Mouse (Mus musculus) lung, adult 2 months (tissue): ENCODE data around the gene AC170998.1. TPM values are rescaled to one million over a fixed set of nuclear protein-coding genes. Genes with fewer than 3 reads are reported as not detected.

Source experiments
- DNase-seq: peaks from one replicate; pipeline ENCODE4 v3.0.0; 2022
- H3K4me1 ChIP-seq: fragments of 200-500 bp; 2 replicates; pipeline ENCODE4 v1.6.1; 2011; ENCODE audit warnings: low read length; ENCODE audit not compliant: control insufficient read depth, insufficient read depth
- H3K4me3 ChIP-seq: fragments of 200-500 bp; replicated peaks from 2 replicates; pipeline ENCODE3; 2011; ENCODE audit warnings: low read depth, mild to moderate bottlenecking, control low read depth, low read length; ENCODE audit errors: extremely low read depth
- CTCF ChIP-seq: fragments of 200-500 bp; IDR thresholded peaks from 2 replicates; pipeline ENCODE4 v1.5.1; 2011; ENCODE audit warnings: mild to moderate bottlenecking, low read length, control low read depth; ENCODE audit not compliant: insufficient read depth
- POLR2A ChIP-seq: fragments of 200-500 bp; IDR thresholded peaks from 2 replicates; pipeline ENCODE4 v1.6.1; 2011; ENCODE audit warnings: low read depth, mild to moderate bottlenecking, control low read depth, low read length, borderline replicate concordance; ENCODE audit errors: extremely low read depth
- WGBS: fragments of 180-500 bp; shearing (Covaris S2); methylation state at CpG from one replicate; pipeline ENCODE4 v1.1.7; 2018; 5-methylcytosine and 5-hydroxymethylcytosine counted together
- polyA plus RNA-seq: library from polyadenylated mRNA; depleted of rRNA; stranded (reverse); fragments of >200 nt; gene quantifications from 2 replicates; pipeline ENCODE4 v1.2.3, GENCODE M21; 2012; rRNA removed

Gene AC170998.1
- polyA plus RNA-seq: 0.77 and 1.5 TPM in 2 replicates

GRCm38 (mm10) chr17:28725783-28726182 lies at the start of gene AC170998.1:
Gene AC170998.1, plus strand, starts transcription at chr17:28726083.
- no peak for TF ChIP-seq POLR2A
- no peaks in the 10 kb centered on the region for H3K4me1 ChIP-seq
- WGBS: 90% methylated on average over 4 of the region's 4 CpGs
- H3K4me3 ChIP-seq: no peak within 1 kb of the TSS
- DNase-seq: no peak

DNA sequence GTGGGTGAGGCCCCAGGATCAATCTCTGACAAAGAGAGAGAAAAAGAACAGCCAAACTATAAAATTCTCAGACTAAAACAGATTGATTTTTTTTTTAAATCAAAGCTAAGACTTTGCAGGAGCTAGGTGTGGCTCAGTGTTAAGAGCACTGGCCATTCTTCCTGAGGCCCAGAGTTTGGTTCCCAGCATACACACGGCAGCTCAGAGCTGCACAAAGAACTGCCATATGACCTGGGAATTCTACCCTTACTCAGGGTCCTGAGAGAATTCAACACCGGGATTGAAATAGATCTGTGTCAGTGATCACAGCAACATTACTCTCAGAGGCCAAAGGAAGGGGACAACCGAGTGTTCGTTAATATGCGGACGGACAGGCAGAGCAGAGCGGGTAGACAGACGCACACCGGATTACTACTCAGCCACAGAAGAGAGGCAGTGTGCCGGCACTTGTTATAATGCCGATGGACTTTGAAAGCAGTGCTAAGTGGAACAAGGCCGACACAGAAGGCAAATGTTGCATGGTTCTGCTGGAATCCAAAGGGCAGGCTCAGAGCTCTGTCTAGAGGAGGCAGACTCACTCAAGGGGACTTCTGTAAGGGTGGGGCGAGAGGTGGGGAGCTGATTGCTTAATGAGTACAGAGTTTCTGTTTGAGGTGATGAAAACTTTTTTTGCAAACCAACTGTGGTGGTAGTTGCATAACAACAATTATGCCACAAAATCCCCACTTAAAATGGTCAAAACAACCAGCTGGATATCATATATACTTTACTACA lies 43.4 kb upstream of the AC170998.1 start:
- no peak for DNase-seq
- WGBS: 67% methylated on average over 13 of the region's 13 CpGs
- no peak overlapping the region for H3K4me3 ChIP-seq
- H3K4me1 ChIP-seq: no peaks in the 10 kb centered on the region
- TF ChIP-seq CTCF (no peak), POLR2A (no peak)

GRCm38 (mm10) chr17:28683601-28684000 lies 42.3 kb upstream of the AC170998.1 start:
- 62% methylated on average over 1 of the region's 1 CpGs for WGBS
- DNase-seq: no peak
- Histone ChIP-seq H3K4me3 (no peak overlapping the region), H3K4me1 (no peaks in the 10 kb centered on the region)
- TF ChIP-seq POLR2A (no peak), CTCF (no peak)

DNA sequence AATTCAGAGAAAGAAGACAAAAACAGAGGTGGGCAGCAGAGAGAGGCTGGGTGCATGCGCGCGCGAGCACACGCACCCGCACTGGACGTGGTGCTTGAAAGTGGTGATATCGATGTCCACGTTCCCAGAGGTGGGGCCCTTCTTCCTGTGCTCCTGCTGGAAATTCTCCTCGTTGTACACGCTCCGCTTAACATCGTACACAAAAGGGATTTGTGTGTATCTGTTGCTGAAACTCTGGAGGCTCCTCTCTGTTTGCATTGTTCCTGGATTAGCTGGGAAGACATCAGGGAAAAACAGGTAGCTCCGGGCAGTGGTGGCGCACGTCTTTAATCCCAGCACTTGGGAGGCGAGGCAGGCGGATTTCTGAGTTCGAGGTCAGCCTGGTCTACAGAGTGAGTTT lies 41.3 kb upstream of the AC170998.1 start:
- H3K4me1 ChIP-seq: 0 out of 2 replicates have a peak, but pooled peaks cover 2% of the 10 kb centered on the region
- TF ChIP-seq CTCF (no peak), POLR2A (no peak)
- WGBS: 87% methylated on average over 19 of the region's 19 CpGs
- DNase-seq: no peak
- H3K4me3 ChIP-seq: no peak overlapping the region

GRCm38 (mm10) chr17:28687354-28687753 lies 38.5 kb upstream of the AC170998.1 start:
- Histone ChIP-seq H3K4me1 (0 out of 2 replicates have a peak, but pooled peaks cover 2% of the 10 kb centered on the region), H3K4me3 (no peak overlapping the region)
- no peak for DNase-seq
- TF ChIP-seq POLR2A (no peak), CTCF (no peak)
- 47% methylated on average over 4 of the region's 4 CpGs for WGBS

DNA sequence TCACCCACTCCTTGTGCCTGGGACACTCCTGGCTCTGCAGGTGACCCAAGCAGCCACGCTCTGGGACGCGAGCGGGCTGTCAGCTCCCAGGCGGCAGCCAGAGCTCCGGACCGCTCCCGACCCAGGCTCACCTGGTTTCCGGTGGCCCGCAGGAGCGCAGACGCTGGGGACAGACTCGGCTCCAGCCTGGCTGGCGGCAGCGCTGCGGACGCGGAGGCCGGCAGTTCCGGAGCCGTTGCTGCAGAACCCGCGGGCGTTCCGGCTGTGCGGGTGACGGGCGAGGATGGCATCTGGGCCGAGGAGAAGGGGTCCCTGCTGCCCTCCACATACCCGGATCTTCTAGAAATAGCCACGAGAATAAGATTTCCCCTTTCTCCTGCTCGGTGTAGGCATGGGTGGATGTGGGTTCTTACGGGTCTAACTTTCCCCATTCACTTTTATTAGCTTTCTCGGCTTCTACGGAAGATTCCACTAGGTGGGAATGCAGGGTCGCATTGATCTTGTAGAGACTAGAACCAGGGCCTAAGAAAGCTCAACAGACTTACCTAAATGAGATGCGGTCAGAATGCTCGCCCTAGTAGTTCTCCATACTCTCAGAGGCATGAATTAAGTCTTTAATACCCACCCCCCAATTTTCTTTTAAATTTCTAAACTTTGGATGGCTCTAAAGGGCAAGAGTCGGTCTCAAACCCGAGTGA lies 36.1 kb upstream of the AC170998.1 start, which contains the start of gene Slc26a8:
Gene Slc26a8, minus strand, starts transcription at position 648 of the 698 bp plus-strand sequence.
- 15% methylated on average over 40 of the region's 40 CpGs for WGBS
- peaks cover 10% of the 10 kb centered on the region for H3K4me1 ChIP-seq
- no peak for TF ChIP-seq CTCF
- no peak for TF ChIP-seq POLR2A
- peak within 1 kb of the TSS; percentile 28 for H3K4me3 ChIP-seq
- DNase-seq: no peak

- peak; percentile 58; the same call in 1 of the 2 replicates for TF ChIP-seq CTCF
- peak; percentile 94 for TF ChIP-seq POLR2A
Observed at GRCm38 (mm10) chr17:28690776-28691686, 34.9 kb upstream of the AC170998.1 start, which contains the start of gene Mapk14. Gene Mapk14, plus strand, starts transcription at chr17:28691329.

GRCm38 (mm10) chr17:28691687-28692340 lies 34.1 kb upstream of the AC170998.1 start:
- peak; percentile 62 for DNase-seq
- peak overlapping the region; percentile 69 for H3K4me3 ChIP-seq
- TF ChIP-seq CTCF: no peak
- TF ChIP-seq POLR2A: no peak
- peaks cover 19% of the 10 kb centered on the region for H3K4me1 ChIP-seq
- under 1% methylated on average over 53 of the region's 53 CpGs for WGBS

More at GRCm38 (mm10) chr17:28690776-28691686, 34.9 kb upstream of the AC170998.1 start, which contains the start of gene Mapk14:
- DNase-seq: peak; percentile 99
- WGBS: 3% methylated on average over 86 of the region's 86 CpGs
- Histone ChIP-seq H3K4me3 (peak within 1 kb of the TSS; percentile 69), H3K4me1 (peaks cover 13% of the 10 kb centered on the region)

DNA sequence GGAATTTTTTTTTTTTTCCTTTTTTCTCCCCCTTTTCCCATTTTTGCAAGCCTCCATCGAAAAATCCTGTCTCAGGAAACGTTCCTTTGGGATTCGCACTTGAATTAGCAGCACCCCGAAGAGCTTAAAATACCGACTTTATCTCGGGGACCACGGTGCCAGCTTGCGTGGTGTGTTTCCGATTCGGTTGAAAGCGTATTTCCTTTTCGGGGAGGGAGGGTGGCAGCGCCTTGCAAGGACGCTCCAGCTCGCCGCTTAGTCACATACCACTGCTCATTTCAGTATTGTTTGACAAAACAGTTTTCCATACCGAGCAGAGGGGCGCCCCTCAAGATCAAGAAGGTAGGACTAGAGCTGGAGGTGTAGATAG lies 33.6 kb upstream of the AC170998.1 start:
- under 1% methylated on average over 18 of the region's 18 CpGs for WGBS
- H3K4me1 ChIP-seq: peaks cover 23% of the 10 kb centered on the region
- TF ChIP-seq POLR2A (peak; percentile 57; the same call in 1 of the 2 replicates), CTCF (no peak)
- peak; percentile 50 for DNase-seq
- peak overlapping the region; percentile 69 for H3K4me3 ChIP-seq
